ENCODE assay signal across 26 mouse cellular contexts in genomic region chr4:56231414-56231813, GRCm38 (mm10).
A peak's percentile ranks its signal among the peaks of the same experiment; 100 is the strongest.
DNase-seq lines count a peak whose midpoint lies in the region; ATAC-seq and TF ChIP-seq lines count a peak whose summit lies in the region.
"Had no signal": no experiment of that assay in that cellular context is flagged by ENCODE, and none has a peak within 500 bp of the region (broad histone marks: within the 10 kb centered on the region; RNA-seq: fewer than 3 reads in every experiment).

No protein-coding gene starts in this region.

- H3K4me3 ChIP-seq in myocyte = no peak overlapping the region
- no peak overlapping the region for H3K4me3 ChIP-seq in heart, embryonic 12.5 days
- H3K4me3 ChIP-seq: embryonic facial prominence, embryonic 12.5 days; forebrain, embryonic 12.5 days; heart, embryonic 13.5 days; kidney, embryonic 15.5 days; limb, embryonic 15.5 days; lung, embryonic 15.5 days; midbrain, embryonic 12.5 days; neural tube, embryonic 13.5 days had no signal

- H3K9ac ChIP-seq in heart, embryonic 12.5 days = no peak overlapping the region
- H3K9ac ChIP-seq: embryonic facial prominence, embryonic 12.5 days; forebrain, embryonic 12.5 days; heart, embryonic 13.5 days; kidney, embryonic 15.5 days; limb, embryonic 15.5 days; liver, embryonic 14.5 days; lung, embryonic 15.5 days; midbrain, embryonic 12.5 days; neural tube, embryonic 13.5 days had no signal

- no peaks in the 10 kb centered on the region for H3K27me3 ChIP-seq in myocyte (ENCODE audit: control insufficient read depth, insufficient read depth, insufficient read length)
- no peaks in the 10 kb centered on the region for H3K27me3 ChIP-seq in heart, embryonic 12.5 days (replicated peaks)
- H3K27me3 ChIP-seq: embryonic facial prominence, embryonic 12.5 days; forebrain, embryonic 12.5 days; heart, embryonic 13.5 days; kidney, embryonic 15.5 days; limb, embryonic 15.5 days; lung, embryonic 15.5 days; midbrain, embryonic 12.5 days; neural tube, embryonic 13.5 days had no signal

- DNase-seq in layer of hippocampus, adult 9-11 months = peak; percentile 13
- no peak for DNase-seq in layer of hippocampus, adult 9-10 months (ENCODE audit: low spot score)
- DNase-seq in right cerebral cortex, adult 18-20 months = peak; percentile 35
- DNase-seq in right cerebral cortex, postnatal 4 days = no peak
- DNase-seq in brain, adult 2 months (ENCODE audit: low read depth, low spot score) = peak; percentile 70
- no peak for DNase-seq in kidney, postnatal 14 days
- DNase-seq: adrenal gland, adult 8-10 months; cerebellum, adult 18-20 months; cerebellum, postnatal 14 days; heart, postnatal 14 days; kidney, postnatal 4 days; thymus, adult 18-20 months; thymus, postnatal 36 days had no signal

- ATAC-seq in heart, embryonic 12.5 days (ENCODE audit: insufficient number of reproducible peaks, low FRiP score) = no peak
- ATAC-seq: CD4-positive, CD25-positive, alpha-beta regulatory T cell, adult 4 months; intestine, postnatal 0 days had no signal

- H3K4me2 ChIP-seq in myocyte (ENCODE audit: low read depth) = peak overlapping the region; percentile 40
- H3K4me2 ChIP-seq in heart, embryonic 12.5 days = no peak overlapping the region
- H3K4me2 ChIP-seq: embryonic facial prominence, embryonic 12.5 days; forebrain, embryonic 12.5 days; heart, embryonic 13.5 days; kidney, embryonic 15.5 days; limb, embryonic 15.5 days; lung, embryonic 15.5 days; midbrain, embryonic 12.5 days; neural tube, embryonic 13.5 days had no signal

- H3K9me3 ChIP-seq in heart, embryonic 12.5 days (replicated peaks) = no peaks in the 10 kb centered on the region
- H3K9me3 ChIP-seq: embryonic facial prominence, embryonic 12.5 days; forebrain, embryonic 12.5 days; heart, embryonic 13.5 days; kidney, embryonic 15.5 days; limb, embryonic 15.5 days; lung, embryonic 15.5 days; midbrain, embryonic 12.5 days; neural tube, embryonic 13.5 days had no signal

- H3ac ChIP-seq in myocyte (ENCODE audit: control insufficient read depth, insufficient read length) = no peak overlapping the region

- no peak overlapping the region for H3K27ac ChIP-seq in heart, embryonic 12.5 days (ENCODE audit: poor library complexity, severe bottlenecking)
- H3K27ac ChIP-seq: embryonic facial prominence, embryonic 12.5 days; forebrain, embryonic 12.5 days; heart, embryonic 13.5 days; kidney, embryonic 15.5 days; limb, embryonic 15.5 days; liver, embryonic 14.5 days; lung, embryonic 15.5 days; midbrain, embryonic 12.5 days; neural tube, embryonic 13.5 days had no signal

- H3K36me3 ChIP-seq in myocyte (ENCODE audit: control insufficient read depth, insufficient read depth) = no peaks in the 10 kb centered on the region
- no peaks in the 10 kb centered on the region for H3K36me3 ChIP-seq in heart, embryonic 12.5 days
- H3K36me3 ChIP-seq: embryonic facial prominence, embryonic 12.5 days; forebrain, embryonic 12.5 days; heart, embryonic 13.5 days; kidney, embryonic 15.5 days; limb, embryonic 15.5 days; lung, embryonic 15.5 days; midbrain, embryonic 12.5 days; neural tube, embryonic 13.5 days had no signal

- H3K79me2 ChIP-seq in myocyte (ENCODE audit: control insufficient read depth, insufficient read depth) = no peaks in the 10 kb centered on the region

- no peaks in the 10 kb centered on the region for H3K4me1 ChIP-seq in heart, embryonic 12.5 days (replicated peaks)
- H3K4me1 ChIP-seq: embryonic facial prominence, embryonic 12.5 days; forebrain, embryonic 12.5 days; heart, embryonic 13.5 days; kidney, embryonic 15.5 days; limb, embryonic 15.5 days; lung, embryonic 15.5 days; midbrain, embryonic 12.5 days; neural tube, embryonic 13.5 days had no signal

- 59% methylated on average over 7 of the region's 7 CpGs for WGBS in heart, embryonic 12.5 days

- TF ChIP-seq POLR2A in myocyte (IDR thresholded peaks at IDR 0.05; ENCODE audit: insufficient read length, low read depth) = no peak

TF ChIP-seq in myocyte, 11 proteins besides CTCF, POLR2A, EP300 and RAD21:
- TF ChIP-seq CEBPB (IDR thresholded peaks at IDR 0.05; ENCODE audit: insufficient read depth, poor library complexity, severe bottlenecking) = peak; percentile 75
- no peak for TF ChIP-seq TCF12 (IDR thresholded peaks at IDR 0.05; ENCODE audit: insufficient read depth, poor library complexity, severe bottlenecking)

Comparison
In these comparisons a context has a peak if more than half of its experiments do, and no peak if none do; other contexts are left out.
1. DNase-seq: peak in layer of hippocampus, adult 9-11 months (single experiment), right cerebral cortex, adult 18-20 months (single experiment) and brain, adult 2 months (single experiment); none in layer of hippocampus, adult 9-10 months (single experiment), right cerebral cortex, postnatal 4 days (single experiment) and kidney, postnatal 14 days (single experiment).